Mouse (Mus musculus) MEL (cell line): ENCODE measurements around the gene Farp1. TPM values are rescaled to one million over a fixed set of nuclear protein-coding genes. Genes with fewer than 3 reads are reported as not detected.

Source experiments
- DNase-seq: peaks from one replicate; pipeline ENCODE4 v3.0.0; 2011; ENCODE audit warnings: low read depth, low spot score
- H3K27ac ChIP-seq: 2 replicates; pipeline ENCODE4 v1.5.1; 2012; ENCODE audit warnings: low read depth, mild to moderate bottlenecking, control low read depth, low read length, moderate library complexity; ENCODE audit not compliant: control insufficient read depth
- H3K27me3 ChIP-seq, 2 experiments: fragments of 150-350 bp in 1 of 2; sonication (generic) in 1 of 2; 2 replicates each; pipeline ENCODE4 v1.6.1; 2012; ENCODE audit warnings: low read length in 2 of 2, mild to moderate bottlenecking in 2 of 2, improper control_type of control experiment in 1 of 2, moderate library complexity in 1 of 2; ENCODE audit not compliant: insufficient read depth in 2 of 2, control insufficient read depth in 1 of 2
- H3K36me3 ChIP-seq, 2 experiments: 2 replicates each; pipeline ENCODE4 v1.6.1; 2012 to 2014; ENCODE audit warnings: low read length in 2 of 2, improper control_type of control experiment in 1 of 2, inconsistent platforms in 1 of 2, mild to moderate bottlenecking in 1 of 2; ENCODE audit not compliant: insufficient read depth in 2 of 2, control insufficient read depth in 1 of 2
- H3K4me1 ChIP-seq, 2 experiments: fragments of 150-350 bp in 1 of 2; sonication (generic) in 1 of 2; 2 replicates each; pipeline ENCODE4 v1.6.1; 2012; ENCODE audit warnings: low read length in 2 of 2, improper control_type of control experiment in 1 of 2, mild to moderate bottlenecking in 1 of 2; ENCODE audit not compliant: insufficient read depth in 2 of 2, control insufficient read depth in 1 of 2
- H3K4me3 ChIP-seq, 2 experiments: fragments of 150-350 bp in 1 of 2; sonication (generic) in 1 of 2; 2 replicates each; pipeline ENCODE4 v1.5.1; 2012; ENCODE audit warnings: low read depth in 2 of 2, low read length in 2 of 2, mild to moderate bottlenecking in 2 of 2, moderate library complexity in 2 of 2, control low read depth in 1 of 2, improper control_type of control experiment in 1 of 2; ENCODE audit not compliant: control insufficient read depth in 1 of 2, insufficient read depth in 1 of 2
- H3K79me2 ChIP-seq: 2 replicates; pipeline ENCODE4 v1.6.1; 2012; ENCODE audit warnings: mild to moderate bottlenecking, low read length, moderate library complexity; ENCODE audit not compliant: control insufficient read depth, poor library complexity, insufficient read depth
- H3K9ac ChIP-seq: 2 replicates; pipeline ENCODE4 v1.6.1; 2012; ENCODE audit warnings: low read depth, mild to moderate bottlenecking, control low read depth, low read length, moderate library complexity; ENCODE audit not compliant: control insufficient read depth, poor library complexity, severe bottlenecking
- H3K9me3 ChIP-seq: fragments of 150-350 bp; sonication (generic); replicated peaks from 2 replicates; pipeline ENCODE4 v1.6.1; 2012; ENCODE audit warnings: mild to moderate bottlenecking, low read length, improper control_type of control experiment, moderate library complexity; ENCODE audit not compliant: insufficient read depth
- BHLHE40 ChIP-seq: IDR thresholded peaks from 2 replicates; pipeline ENCODE4 v1.6.1; 2012; ENCODE audit warnings: low read depth, mild to moderate bottlenecking, inconsistent platforms, low read length, improper control_type of control experiment, borderline replicate concordance
- CHD2 ChIP-seq: IDR thresholded peaks from 2 replicates; pipeline ENCODE4 v1.6.1; 2011; ENCODE audit warnings: low read length, improper control_type of control experiment
- CTCF ChIP-seq, 3 experiments: IDR thresholded peaks in 2 of 3; conservative IDR thresholded peaks in 1 of 3; 2 replicates each; pipeline ENCODE4 v1.5.1; 2011 to 2012; ENCODE audit warnings: low read length in 3 of 3, low read depth in 2 of 3, mild to moderate bottlenecking in 2 of 3, improper control_type of control experiment in 1 of 3, inconsistent platforms in 1 of 3, mixed read lengths in 1 of 3, moderate library complexity in 1 of 3; ENCODE audit not compliant: control insufficient read depth in 1 of 3, insufficient read depth in 1 of 3, poor library complexity in 1 of 3, severe bottlenecking in 1 of 3
- E2F4 ChIP-seq: IDR thresholded peaks from 2 replicates; pipeline ENCODE4 v1.6.1; 2011; ENCODE audit warnings: low read depth, low read length, improper control_type of control experiment, borderline replicate concordance
- EP300 ChIP-seq, 2 experiments: IDR thresholded peaks; 2 replicates each; pipeline ENCODE4 v1.6.1; 2011; ENCODE audit warnings: improper control_type of control experiment in 2 of 2, low read length in 2 of 2, low read depth in 1 of 2, mild to moderate bottlenecking in 1 of 2
- GATA1 ChIP-seq: IDR thresholded peaks from 2 replicates; pipeline ENCODE4 v1.6.1; 2011; ENCODE audit warnings: low read depth, low read length, improper control_type of control experiment
- HCFC1 ChIP-seq: IDR thresholded peaks from 2 replicates; pipeline ENCODE4 v1.6.1; 2012; ENCODE audit warnings: low read depth, mild to moderate bottlenecking, inconsistent platforms, low read length, improper control_type of control experiment, moderate library complexity
- JUND ChIP-seq: IDR thresholded peaks from 2 replicates; pipeline ENCODE4 v1.6.1; 2011; ENCODE audit warnings: low read depth, mild to moderate bottlenecking, improper control_type of control experiment, low read length
- KAT2A ChIP-seq: conservative IDR thresholded peaks from 2 replicates; pipeline ENCODE4 v1.6.1; 2012; ENCODE audit warnings: low read depth, low read length, improper control_type of control experiment, inconsistent platforms
- MAFK ChIP-seq: IDR thresholded peaks from 2 replicates; pipeline ENCODE4 v1.6.1; 2011; ENCODE audit warnings: low read depth, mild to moderate bottlenecking, low read length, improper control_type of control experiment, borderline replicate concordance
- MEF2A ChIP-seq: IDR thresholded peaks from 2 replicates; pipeline ENCODE4 v1.6.1; 2014; ENCODE audit warnings: low read depth, mild to moderate bottlenecking, inconsistent platforms, low read length, improper control_type of control experiment; ENCODE audit not compliant: poor library complexity, insufficient replicate concordance, severe bottlenecking; ENCODE audit errors: extremely low read depth
- MXI1 ChIP-seq: IDR thresholded peaks from 2 replicates; pipeline ENCODE4 v1.6.1; 2011; ENCODE audit warnings: mild to moderate bottlenecking, low read depth, low read length, improper control_type of control experiment
- NRF1 ChIP-seq: IDR thresholded peaks from 2 replicates; pipeline ENCODE4 v1.6.1; 2014; ENCODE audit warnings: low read depth, mild to moderate bottlenecking, inconsistent platforms, low read length, improper control_type of control experiment, moderate library complexity; ENCODE audit not compliant: poor library complexity, insufficient read depth, severe bottlenecking
- POLR2A ChIP-seq, 2 experiments: IDR thresholded peaks; 2 replicates each; pipeline ENCODE4 v1.6.1; 2011 to 2012; ENCODE audit warnings: low read length in 2 of 2, mild to moderate bottlenecking in 2 of 2, control low read depth in 1 of 2, improper control_type of control experiment in 1 of 2, low read depth in 1 of 2, moderate library complexity in 1 of 2; ENCODE audit not compliant: control insufficient read depth in 1 of 2, insufficient read depth in 1 of 2, poor library complexity in 1 of 2
- POLR2AphosphoS2 ChIP-seq: IDR thresholded peaks from 2 replicates; pipeline ENCODE4 v1.6.1; 2011; ENCODE audit warnings: low read length, improper control_type of control experiment
- POLR2AphosphoS5 ChIP-seq: IDR thresholded peaks from 2 replicates; pipeline ENCODE4 v1.6.1; 2012; ENCODE audit warnings: low read depth, borderline replicate concordance, mild to moderate bottlenecking, inconsistent platforms, low read length, moderate library complexity, mixed read lengths
- RAD21 ChIP-seq: IDR thresholded peaks from 2 replicates; pipeline ENCODE4 v1.6.1; 2011; ENCODE audit warnings: mild to moderate bottlenecking, low read depth, low read length, improper control_type of control experiment
- RCOR1 ChIP-seq: IDR thresholded peaks from 2 replicates; pipeline ENCODE4 v1.6.1; 2012; ENCODE audit warnings: low read depth, mild to moderate bottlenecking, inconsistent platforms, low read length, improper control_type of control experiment
- TAL1 ChIP-seq: IDR thresholded peaks from 2 replicates; pipeline ENCODE4 v1.6.1; 2012; ENCODE audit warnings: mild to moderate bottlenecking, inconsistent platforms, low read length, moderate library complexity, mixed read lengths
- TBP ChIP-seq: IDR thresholded peaks from 2 replicates; pipeline ENCODE4 v1.8.0; 2011; ENCODE audit warnings: low read depth, low read length, improper control_type of control experiment
- TCF12 ChIP-seq: IDR thresholded peaks from 2 replicates; pipeline ENCODE4 v1.6.1; 2014; ENCODE audit warnings: low read depth, mild to moderate bottlenecking, inconsistent platforms, low read length, improper control_type of control experiment, moderate library complexity
- UBTF ChIP-seq: IDR thresholded peaks from 2 replicates; pipeline ENCODE4 v1.6.1; 2012; ENCODE audit warnings: low read depth, mild to moderate bottlenecking, inconsistent platforms, low read length, improper control_type of control experiment, moderate library complexity, borderline replicate concordance; ENCODE audit not compliant: insufficient read depth
- USF1 ChIP-seq: IDR thresholded peaks from 2 replicates; pipeline ENCODE4 v1.6.1; 2014; ENCODE audit warnings: low read depth, mild to moderate bottlenecking, inconsistent platforms, low read length, improper control_type of control experiment, moderate library complexity
- USF2 ChIP-seq, 2 experiments: IDR thresholded peaks; 2 replicates each; pipeline ENCODE4 v1.6.1; 2011 to 2012; ENCODE audit warnings: improper control_type of control experiment in 2 of 2, low read length in 2 of 2, borderline replicate concordance in 1 of 2, inconsistent platforms in 1 of 2, low read depth in 1 of 2, mild to moderate bottlenecking in 1 of 2; ENCODE audit not compliant: insufficient read depth in 1 of 2
- ZNF384 ChIP-seq: IDR thresholded peaks from 2 replicates; pipeline ENCODE4 v1.6.1; 2012; ENCODE audit warnings: low read depth, mild to moderate bottlenecking, inconsistent platforms, low read length, improper control_type of control experiment
- polyA plus RNA-seq, 2 experiments: library from polyadenylated mRNA; stranded (reverse) in 1 of 2; unstranded in 1 of 2; fragments of >175 nt in 1 of 2; fragments of >200 nt in 1 of 2; gene quantifications; 2 replicates each; pipeline versions ENCODE4 v1.2.1 to v1.2.4; 2012; ENCODE audit warnings: low replicate concordance in 2 of 2, low read depth in 1 of 2; ENCODE audit not compliant: insufficient read length in 2 of 2, insufficient read depth in 1 of 2, missing spikeins in 1 of 2
- total RNA-seq: library from RNA; depleted of rRNA; stranded (reverse); fragments of 300-350 nt; gene quantifications from 2 replicates; pipeline ENCODE4 v1.2.3, GENCODE M21; 2012

The Farp1 gene
- total and polyA plus RNA-seq, 3 experiments = 0.62 to 1.1 TPM; not detected in 1

- Histone ChIP-seq H3K27me3 (no peaks in the 10 kb centered on the region), H3K4me1 (no peaks in the 10 kb centered on the region), H3K4me3 (no peak overlapping the region), H3K9me3 (no peaks in the 10 kb centered on the region), H3K9ac (no peak overlapping the region), H3K79me2 (no peaks in the 10 kb centered on the region)
- no peak for DNase-seq
- TF ChIP-seq TCF12 = no peak
- TF ChIP-seq HCFC1 = no peak
- no peak for TF ChIP-seq CHD2
- no peak for TF ChIP-seq BHLHE40
- TF ChIP-seq RCOR1 = no peak
- TF ChIP-seq CTCF (IDR thresholded peaks at IDR 0.05 in 2 of 3, conservative IDR thresholded peaks at IDR 0.05 in 1 of 3; ENCODE audit: control insufficient read depth in 1 of 3, insufficient read depth in 1 of 3, low read depth in 2 of 3, low read length in 3 of 3, poor library complexity in 1 of 3, severe bottlenecking in 1 of 3) = no peak
- no peak for TF ChIP-seq EP300 (IDR thresholded peaks at IDR 0.05; ENCODE audit: low read depth in 1 of 2, low read length in 2 of 2)
- TF ChIP-seq, all 39 proteins: peak for 0
- H3K36me3 ChIP-seq = no peaks in the 10 kb centered on the region
- no peak overlapping the region for H3K27ac ChIP-seq
Observed at GRCm38 (mm10) chr14:121256896-121257295, 221.9 kb downstream of the Farp1 start.

GRCm38 (mm10) chr14:121259332-121259731 lies 224.3 kb downstream of the Farp1 start:
- H3K36me3 ChIP-seq = no peaks in the 10 kb centered on the region
- no peak overlapping the region for H3K4me3 ChIP-seq
- no peaks in the 10 kb centered on the region for H3K9me3 ChIP-seq
- no peak for TF ChIP-seq NRF1
- TF ChIP-seq MXI1 = no peak
- no peak for TF ChIP-seq JUND
- no peak for TF ChIP-seq POLR2AphosphoS2
- H3K9ac ChIP-seq = no peak overlapping the region
- H3K27me3 ChIP-seq = 0 out of 4 replicates have a peak, but pooled peaks cover 0 to 2% of the 10 kb centered on the region in 2 experiments
- no peak for DNase-seq
- H3K79me2 ChIP-seq = no peaks in the 10 kb centered on the region
- H3K4me1 ChIP-seq = no peaks in the 10 kb centered on the region
- no peak overlapping the region for H3K27ac ChIP-seq

DNA sequence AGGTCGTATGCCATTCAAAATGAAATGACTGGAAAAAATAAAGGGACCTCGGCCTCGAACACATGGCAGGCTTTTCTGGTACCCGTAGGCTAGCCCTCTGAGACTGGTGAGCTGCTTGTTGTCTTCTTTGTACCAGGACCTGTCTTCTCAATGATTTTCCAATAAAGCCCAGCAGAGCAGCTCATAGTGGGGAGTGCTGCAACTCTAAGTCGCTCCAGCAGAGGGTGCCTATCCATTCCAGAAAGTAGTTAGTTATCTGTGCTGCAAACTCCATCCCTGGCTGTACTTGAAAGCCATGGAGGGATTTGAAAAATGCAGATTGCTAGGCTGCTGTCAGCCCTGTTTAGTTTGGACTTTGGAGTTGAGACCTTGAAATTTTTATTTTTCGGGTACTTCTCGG lies 224.8 kb downstream of the Farp1 start:
- Histone ChIP-seq H3K27ac (no peak overlapping the region), H3K27me3 (0 out of 4 replicates have a peak, but pooled peaks cover 0 to 2% of the 10 kb centered on the region in 2 experiments), H3K4me1 (no peaks in the 10 kb centered on the region), H3K9me3 (no peaks in the 10 kb centered on the region), H3K79me2 (no peaks in the 10 kb centered on the region), H3K9ac (no peak overlapping the region), H3K4me3 (no peak overlapping the region), H3K36me3 (no peaks in the 10 kb centered on the region)
- peak; percentile 58 for DNase-seq
- TF ChIP-seq TAL1 (no peak), NRF1 (no peak), TCF12 (no peak), USF1 (no peak), MEF2A (no peak), BHLHE40 (no peak), GATA1 (0 out of 2 replicates have a peak, but pooled peaks have one; percentile 8), RAD21 (peak; percentile 69), JUND (no peak), UBTF (no peak), EP300 (IDR thresholded peaks at IDR 0.05; ENCODE audit: low read depth in 1 of 2, low read length in 2 of 2) (no peak), CTCF (IDR thresholded peaks at IDR 0.05 in 2 of 3, conservative IDR thresholded peaks at IDR 0.05 in 1 of 3; ENCODE audit: control insufficient read depth in 1 of 3, insufficient read depth in 1 of 3, low read depth in 2 of 3, low read length in 3 of 3, poor library complexity in 1 of 3, severe bottlenecking in 1 of 3) (peak; percentile 66 to 82 (median 70)), POLR2A (IDR thresholded peaks at IDR 0.05; ENCODE audit: control insufficient read depth in 1 of 2, insufficient read depth in 1 of 2, low read depth in 1 of 2, low read length in 2 of 2, poor library complexity in 1 of 2) (no peak), MAFK (no peak), TBP (no peak), ZNF384 (no peak), KAT2A (no peak), E2F4 (no peak), USF2 (IDR thresholded peaks at IDR 0.05; ENCODE audit: borderline replicate concordance in 1 of 2, insufficient read depth in 1 of 2, low read depth in 1 of 2, low read length in 2 of 2) (no peak), POLR2AphosphoS5 (no peak)
